Mouse (Mus musculus) MEL (cell line): ENCODE measurements around the gene Isoc2b. TPM values are rescaled to one million over a fixed set of nuclear protein-coding genes. Genes with fewer than 3 reads are reported as not detected.
"Not testable (repeated sequence)": the region's sequence is repeated elsewhere in the genome, so short reads cannot be mapped to it uniquely, and the experiment has no call there.

Experiments
- DNase-seq: peaks from one replicate; pipeline ENCODE4 v3.0.0; 2011; ENCODE audit warnings: low read depth, low spot score
- H3K27ac ChIP-seq: 2 replicates; pipeline ENCODE4 v1.5.1; 2012; ENCODE audit warnings: low read depth, mild to moderate bottlenecking, control low read depth, low read length, moderate library complexity; ENCODE audit not compliant: control insufficient read depth
- H3K27me3 ChIP-seq, 2 experiments: fragments of 150-350 bp in 1 of 2; sonication (generic) in 1 of 2; 2 replicates each; pipeline ENCODE4 v1.6.1; 2012; ENCODE audit warnings: low read length in 2 of 2, mild to moderate bottlenecking in 2 of 2, improper control_type of control experiment in 1 of 2, moderate library complexity in 1 of 2; ENCODE audit not compliant: insufficient read depth in 2 of 2, control insufficient read depth in 1 of 2
- H3K36me3 ChIP-seq, 2 experiments: 2 replicates each; pipeline ENCODE4 v1.6.1; 2012 to 2014; ENCODE audit warnings: low read length in 2 of 2, improper control_type of control experiment in 1 of 2, inconsistent platforms in 1 of 2, mild to moderate bottlenecking in 1 of 2; ENCODE audit not compliant: insufficient read depth in 2 of 2, control insufficient read depth in 1 of 2
- H3K4me1 ChIP-seq, 2 experiments: fragments of 150-350 bp in 1 of 2; sonication (generic) in 1 of 2; 2 replicates each; pipeline ENCODE4 v1.6.1; 2012; ENCODE audit warnings: low read length in 2 of 2, improper control_type of control experiment in 1 of 2, mild to moderate bottlenecking in 1 of 2; ENCODE audit not compliant: insufficient read depth in 2 of 2, control insufficient read depth in 1 of 2
- H3K4me3 ChIP-seq, 2 experiments: fragments of 150-350 bp in 1 of 2; sonication (generic) in 1 of 2; 2 replicates each; pipeline ENCODE4 v1.5.1; 2012; ENCODE audit warnings: low read depth in 2 of 2, low read length in 2 of 2, mild to moderate bottlenecking in 2 of 2, moderate library complexity in 2 of 2, control low read depth in 1 of 2, improper control_type of control experiment in 1 of 2; ENCODE audit not compliant: control insufficient read depth in 1 of 2, insufficient read depth in 1 of 2
- H3K79me2 ChIP-seq: 2 replicates; pipeline ENCODE4 v1.6.1; 2012; ENCODE audit warnings: mild to moderate bottlenecking, low read length, moderate library complexity; ENCODE audit not compliant: control insufficient read depth, poor library complexity, insufficient read depth
- H3K9ac ChIP-seq: 2 replicates; pipeline ENCODE4 v1.6.1; 2012; ENCODE audit warnings: low read depth, mild to moderate bottlenecking, control low read depth, low read length, moderate library complexity; ENCODE audit not compliant: control insufficient read depth, poor library complexity, severe bottlenecking
- H3K9me3 ChIP-seq: fragments of 150-350 bp; sonication (generic); replicated peaks from 2 replicates; pipeline ENCODE4 v1.6.1; 2012; ENCODE audit warnings: mild to moderate bottlenecking, low read length, improper control_type of control experiment, moderate library complexity; ENCODE audit not compliant: insufficient read depth
- CHD2 ChIP-seq: IDR thresholded peaks from 2 replicates; pipeline ENCODE4 v1.6.1; 2011; ENCODE audit warnings: low read length, improper control_type of control experiment
- GABPA ChIP-seq: IDR thresholded peaks from 2 replicates; pipeline ENCODE4 v1.6.1; 2012; ENCODE audit warnings: low read depth, mild to moderate bottlenecking, inconsistent platforms, low read length, improper control_type of control experiment, moderate library complexity
- GATA1 ChIP-seq: IDR thresholded peaks from 2 replicates; pipeline ENCODE4 v1.6.1; 2011; ENCODE audit warnings: low read depth, low read length, improper control_type of control experiment
- MAZ ChIP-seq: IDR thresholded peaks from 2 replicates; pipeline ENCODE4 v1.6.1; 2012; ENCODE audit warnings: low read depth, mild to moderate bottlenecking, inconsistent platforms, low read length, improper control_type of control experiment
- MEF2A ChIP-seq: IDR thresholded peaks from 2 replicates; pipeline ENCODE4 v1.6.1; 2014; ENCODE audit warnings: low read depth, mild to moderate bottlenecking, inconsistent platforms, low read length, improper control_type of control experiment; ENCODE audit not compliant: poor library complexity, insufficient replicate concordance, severe bottlenecking; ENCODE audit errors: extremely low read depth
- POLR2A ChIP-seq, 2 experiments: IDR thresholded peaks; 2 replicates each; pipeline ENCODE4 v1.6.1; 2011 to 2012; ENCODE audit warnings: low read length in 2 of 2, mild to moderate bottlenecking in 2 of 2, control low read depth in 1 of 2, improper control_type of control experiment in 1 of 2, low read depth in 1 of 2, moderate library complexity in 1 of 2; ENCODE audit not compliant: control insufficient read depth in 1 of 2, insufficient read depth in 1 of 2, poor library complexity in 1 of 2
- POLR2AphosphoS2 ChIP-seq: IDR thresholded peaks from 2 replicates; pipeline ENCODE4 v1.6.1; 2011; ENCODE audit warnings: low read length, improper control_type of control experiment
- RCOR1 ChIP-seq: IDR thresholded peaks from 2 replicates; pipeline ENCODE4 v1.6.1; 2012; ENCODE audit warnings: low read depth, mild to moderate bottlenecking, inconsistent platforms, low read length, improper control_type of control experiment
- TAL1 ChIP-seq: IDR thresholded peaks from 2 replicates; pipeline ENCODE4 v1.6.1; 2012; ENCODE audit warnings: mild to moderate bottlenecking, inconsistent platforms, low read length, moderate library complexity, mixed read lengths
- USF1 ChIP-seq: IDR thresholded peaks from 2 replicates; pipeline ENCODE4 v1.6.1; 2014; ENCODE audit warnings: low read depth, mild to moderate bottlenecking, inconsistent platforms, low read length, improper control_type of control experiment, moderate library complexity
- ZC3H11A ChIP-seq: IDR thresholded peaks from 2 replicates; pipeline ENCODE4 v1.6.1; 2012; ENCODE audit warnings: low read depth, mild to moderate bottlenecking, inconsistent platforms, low read length, improper control_type of control experiment
- ZKSCAN1 ChIP-seq: IDR thresholded peaks from 2 replicates; pipeline ENCODE4 v1.6.1; 2012; ENCODE audit warnings: low read depth, mild to moderate bottlenecking, inconsistent platforms, low read length, improper control_type of control experiment, moderate library complexity
- ZNF384 ChIP-seq: IDR thresholded peaks from 2 replicates; pipeline ENCODE4 v1.6.1; 2012; ENCODE audit warnings: low read depth, mild to moderate bottlenecking, inconsistent platforms, low read length, improper control_type of control experiment
- polyA plus RNA-seq, 2 experiments: library from polyadenylated mRNA; stranded (reverse) in 1 of 2; unstranded in 1 of 2; fragments of >175 nt in 1 of 2; fragments of >200 nt in 1 of 2; gene quantifications; 2 replicates each; pipeline versions ENCODE4 v1.2.1 to v1.2.4; 2012; ENCODE audit warnings: low replicate concordance in 2 of 2, low read depth in 1 of 2; ENCODE audit not compliant: insufficient read length in 2 of 2, insufficient read depth in 1 of 2, missing spikeins in 1 of 2
- total RNA-seq: library from RNA; depleted of rRNA; stranded (reverse); fragments of 300-350 nt; gene quantifications from 2 replicates; pipeline ENCODE4 v1.2.3, GENCODE M21; 2012

Isoc2b gene
- total and polyA plus RNA-seq, 3 experiments: 2.8 to 3.0 TPM; not detected in 1

GRCm38 (mm10) chr7:4863041-4863440, 7.0 kb downstream of the Isoc2b start:
- no peaks in the 10 kb centered on the region for H3K4me1 ChIP-seq
- H3K79me2 ChIP-seq: no peaks in the 10 kb centered on the region; the same call in 1 of the 2 replicates

GRCm38 (mm10) chr7:4860926-4861325, 9.1 kb downstream of the Isoc2b start:
- not testable (repeated sequence) for DNase-seq, H3K9ac ChIP-seq, H3K9me3 ChIP-seq, H3K27me3 ChIP-seq, H3K4me1 ChIP-seq, H3K36me3 ChIP-seq, H3K79me2 ChIP-seq, H3K4me3 ChIP-seq, H3K27ac ChIP-seq

More at GRCm38 (mm10) chr7:4863041-4863440, 7.0 kb downstream of the Isoc2b start:
- Histone ChIP-seq H3K9ac (no peak overlapping the region), H3K27ac (no peak overlapping the region), H3K9me3 (no peaks in the 10 kb centered on the region), H3K27me3 (no peaks in the 10 kb centered on the region; a peak in 1 of 4 replicates), H3K36me3 (no peaks in the 10 kb centered on the region; a peak in 1 of 4 replicates), H3K4me3 (no peak overlapping the region)
- TF ChIP-seq ZC3H11A: no peak
- TF ChIP-seq USF1: no peak
- no peak; the same call in 1 of the 2 replicates for TF ChIP-seq RCOR1
- TF ChIP-seq GABPA: no peak
- no peak for TF ChIP-seq ZKSCAN1
- TF ChIP-seq CHD2: no peak
- TF ChIP-seq TAL1: no peak
- no peak for TF ChIP-seq GATA1
- no peak for TF ChIP-seq ZNF384
- DNase-seq: peak; percentile 18

GRCm38 (mm10) chr7:4859418-4859978, 10.6 kb downstream of the Isoc2b start:
- Histone ChIP-seq H3K9me3 (no peaks in the 10 kb centered on the region), H3K27me3 (no peaks in the 10 kb centered on the region; a peak in 1 of 4 replicates), H3K9ac (no peak overlapping the region), H3K4me3 (no peak overlapping the region), H3K36me3 (no peaks in the 10 kb centered on the region), H3K27ac (no peak overlapping the region), H3K4me1 (0 out of 4 replicates have a peak, but pooled peaks cover 0 to 2% of the 10 kb centered on the region in 2 experiments), H3K79me2 (no peaks in the 10 kb centered on the region)
- no peak for DNase-seq
- TF ChIP-seq MEF2A (no peak), GATA1 (no peak), MAZ (no peak), POLR2A (IDR thresholded peaks at IDR 0.05; ENCODE audit: control insufficient read depth in 1 of 2, insufficient read depth in 1 of 2, low read depth in 1 of 2, low read length in 2 of 2, poor library complexity in 1 of 2) (no peak), POLR2AphosphoS2 (no peak)
